Mouse (Mus musculus) cerebellum, adult 2 months (tissue): ENCODE data around the gene Pdzph1.

ENCODE experiments used
- CTCF ChIP-seq: fragments of 200-500 bp; IDR thresholded peaks from 2 replicates; pipeline ENCODE4 v1.5.1; 2011; ENCODE audit warnings: low read depth, mild to moderate bottlenecking, control low read depth, low read length, moderate library complexity, borderline replicate concordance; ENCODE audit not compliant: insufficient read depth
- POLR2A ChIP-seq: fragments of 200-500 bp; IDR thresholded peaks from 2 replicates; pipeline ENCODE4 v1.6.1; 2011; ENCODE audit warnings: low read length, control low read depth, borderline replicate concordance; ENCODE audit not compliant: insufficient read depth

DNA sequence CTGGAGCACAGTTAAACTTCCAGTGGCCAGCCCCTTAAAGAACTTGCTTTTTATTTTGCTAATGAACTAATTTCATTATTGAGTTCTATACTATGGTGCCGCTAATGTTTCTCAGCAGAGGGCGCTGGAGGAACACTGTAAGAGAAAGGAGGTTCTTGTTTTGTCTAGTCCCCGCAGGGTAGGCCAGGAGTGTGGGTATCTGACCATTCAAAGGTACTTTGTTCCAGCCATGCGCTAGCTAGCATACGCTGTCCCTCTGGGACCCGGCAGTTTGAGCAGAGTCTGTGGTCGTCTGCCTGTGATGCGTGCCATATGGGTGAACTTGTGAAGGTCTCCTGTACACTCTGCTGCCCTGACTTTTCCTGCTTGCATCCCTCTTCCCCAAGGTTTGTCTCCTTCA lies 72.1 kb downstream of the Pdzph1 start:
- TF ChIP-seq CTCF (no peak), POLR2A (no peak)
